ENCODE assay signal across 17 mouse cellular contexts in the genomic region with DNA sequence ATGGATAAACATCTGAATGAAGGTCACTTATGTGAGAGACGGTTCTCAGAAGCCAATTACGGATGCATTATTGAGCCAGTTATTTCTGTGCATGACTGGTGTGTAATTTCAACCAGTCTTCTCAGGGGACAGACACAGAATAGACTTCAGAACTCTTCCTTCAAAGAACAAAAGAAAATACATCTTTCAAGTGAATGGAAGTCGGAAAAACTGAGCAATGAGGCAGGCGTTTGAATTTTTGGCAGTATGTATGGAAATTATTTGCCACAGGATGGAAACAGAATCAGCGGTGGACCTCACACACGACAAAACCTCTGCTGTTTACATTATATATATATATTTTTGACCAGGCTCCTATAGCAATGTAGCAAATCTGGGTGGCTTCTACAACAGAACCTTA.
"Had no signal": no experiment of that assay in that cellular context is flagged by ENCODE, and none has a peak within 500 bp of the region (broad histone marks: within the 10 kb centered on the region; RNA-seq: fewer than 3 reads in every experiment).

No protein-coding gene starts in this region.

- H3K27me3 ChIP-seq: lung, embryonic 15.5 days; midbrain, embryonic 12.5 days; neural tube, embryonic 13.5 days; stomach, embryonic 15.5 days had no signal

- H3K4me2 ChIP-seq: lung, embryonic 15.5 days; midbrain, embryonic 12.5 days; neural tube, embryonic 13.5 days; stomach, embryonic 15.5 days had no signal

- H3K4me1 ChIP-seq: lung, embryonic 15.5 days; midbrain, embryonic 10.5 days; midbrain, embryonic 12.5 days; neural tube, embryonic 13.5 days; stomach, embryonic 15.5 days had no signal

- ATAC-seq: liver, postnatal 0 days; lung, postnatal 0 days; midbrain, embryonic 16.5 days had no signal

- DNase-seq: liver, postnatal 0 days; lung, adult 2 months; lung, postnatal 14 days; lung, postnatal 36 days; midbrain, embryonic 14.5 days; right cerebral cortex, postnatal 14 days; thymus, adult 2 months; thymus, postnatal 36 days had no signal

- H3K4me3 ChIP-seq: lung, embryonic 15.5 days; midbrain, embryonic 10.5 days; midbrain, embryonic 12.5 days; myocyte; neural tube, embryonic 13.5 days; stomach, embryonic 15.5 days had no signal

- H3K36me3 ChIP-seq: lung, embryonic 15.5 days; midbrain, embryonic 10.5 days; midbrain, embryonic 12.5 days; neural tube, embryonic 13.5 days; stomach, embryonic 15.5 days had no signal

- H3K9ac ChIP-seq: liver, postnatal 0 days; lung, embryonic 15.5 days; midbrain, embryonic 12.5 days; neural tube, embryonic 13.5 days; stomach, embryonic 15.5 days had no signal

- H3K27ac ChIP-seq: lung, embryonic 15.5 days; midbrain, embryonic 10.5 days; midbrain, embryonic 12.5 days; neural tube, embryonic 13.5 days; stomach, embryonic 15.5 days; stomach, postnatal 0 days had no signal

- H3K9me3 ChIP-seq: lung, embryonic 15.5 days; midbrain, embryonic 10.5 days; midbrain, embryonic 12.5 days; neural tube, embryonic 13.5 days; stomach, embryonic 15.5 days had no signal
